ENCODE assay signal across 23 mouse cellular contexts in genomic region chr12:74849912-74850311, GRCm38 (mm10).
DNase-seq lines count a peak whose midpoint lies in the region; ATAC-seq and TF ChIP-seq lines count a peak whose summit lies in the region.
"Had no signal": no experiment of that assay in that cellular context is flagged by ENCODE, and none has a peak within 500 bp of the region (broad histone marks: within the 10 kb centered on the region; RNA-seq: fewer than 3 reads in every experiment).

No protein-coding gene starts in this region.

- no peak for ATAC-seq in forebrain, embryonic 16.5 days
- no peak for ATAC-seq in hindbrain, embryonic 13.5 days (ENCODE audit: low FRiP score)
- ATAC-seq in hindbrain, embryonic 16.5 days = no peak
- ATAC-seq in hindbrain, embryonic 14.5 days (ENCODE audit: low FRiP score) = peak; percentile 24; the same call in 1 of the 2 replicates
- ATAC-seq: intestine, postnatal 0 days had no signal

- peak overlapping the region; percentile 72; the same call in 1 of the 2 replicates for H3K27ac ChIP-seq in forebrain, embryonic 10.5 days
- no peak overlapping the region for H3K27ac ChIP-seq in forebrain, embryonic 16.5 days (ENCODE audit: low read length)
- H3K27ac ChIP-seq in hindbrain, embryonic 13.5 days = 0 out of 2 replicates have a peak overlapping the region, but pooled peaks have one; percentile 30
- no peak overlapping the region for H3K27ac ChIP-seq in hindbrain, embryonic 16.5 days (ENCODE audit: low read depth, low read length)
- no peak overlapping the region for H3K27ac ChIP-seq in hindbrain, embryonic 14.5 days
- H3K27ac ChIP-seq in olfactory bulb, adult 2 months (ENCODE audit: insufficient read depth, low read depth, low read length) = peak overlapping the region; percentile 5; the same call in 1 of the 2 replicates
- H3K27ac ChIP-seq: embryonic facial prominence, embryonic 15.5 days; heart, embryonic 10.5 days; layer of hippocampus, adult 2 months; limb, embryonic 10.5 days; liver, embryonic 15.5 days; lung, embryonic 15.5 days; neural tube, embryonic 15.5 days had no signal

- H3K36me3 ChIP-seq in forebrain, embryonic 10.5 days (replicated peaks) = no peaks in the 10 kb centered on the region
- no peaks in the 10 kb centered on the region for H3K36me3 ChIP-seq in forebrain, embryonic 16.5 days (ENCODE audit: control insufficient read depth, insufficient read depth)
- H3K36me3 ChIP-seq in hindbrain, embryonic 13.5 days = no peaks in the 10 kb centered on the region
- no peaks in the 10 kb centered on the region for H3K36me3 ChIP-seq in hindbrain, embryonic 16.5 days (ENCODE audit: control insufficient read depth, insufficient read depth, low read length)
- H3K36me3 ChIP-seq in hindbrain, embryonic 14.5 days (replicated peaks; ENCODE audit: control insufficient read depth, insufficient read depth) = no peaks in the 10 kb centered on the region
- H3K36me3 ChIP-seq: embryonic facial prominence, embryonic 15.5 days; heart, embryonic 10.5 days; limb, embryonic 10.5 days; liver, embryonic 15.5 days; lung, embryonic 15.5 days; neural tube, embryonic 15.5 days had no signal

- no peak overlapping the region for H3K4me3 ChIP-seq in forebrain, embryonic 10.5 days
- no peak overlapping the region for H3K4me3 ChIP-seq in forebrain, embryonic 16.5 days (replicated peaks; ENCODE audit: low read length)
- no peak overlapping the region for H3K4me3 ChIP-seq in hindbrain, embryonic 13.5 days
- H3K4me3 ChIP-seq in hindbrain, embryonic 16.5 days (ENCODE audit: low read length) = no peak overlapping the region
- no peak overlapping the region for H3K4me3 ChIP-seq in hindbrain, embryonic 14.5 days (replicated peaks; ENCODE audit: low read length)
- H3K4me3 ChIP-seq in olfactory bulb, adult 2 months (ENCODE audit: insufficient read depth, low read depth, low read length) = no peak overlapping the region
- H3K4me3 ChIP-seq: embryonic facial prominence, embryonic 15.5 days; heart, embryonic 10.5 days; layer of hippocampus, adult 2 months; limb, embryonic 10.5 days; liver, embryonic 15.5 days; lung, embryonic 15.5 days; neural tube, embryonic 15.5 days had no signal

- H3K4me2 ChIP-seq in forebrain, embryonic 16.5 days (ENCODE audit: low read length) = no peak overlapping the region
- no peak overlapping the region for H3K4me2 ChIP-seq in hindbrain, embryonic 13.5 days
- no peak overlapping the region for H3K4me2 ChIP-seq in hindbrain, embryonic 16.5 days (ENCODE audit: low read length)
- no peak overlapping the region for H3K4me2 ChIP-seq in hindbrain, embryonic 14.5 days (replicated peaks)
- H3K4me2 ChIP-seq: embryonic facial prominence, embryonic 15.5 days; liver, embryonic 15.5 days; lung, embryonic 15.5 days; neural tube, embryonic 15.5 days had no signal

- WGBS in forebrain, embryonic 10.5 days = 79% methylated on average over 4 of the region's 4 CpGs
- WGBS in forebrain, embryonic 16.5 days = 82% methylated on average over 4 of the region's 4 CpGs
- 78% methylated on average over 4 of the region's 4 CpGs for WGBS in hindbrain, embryonic 13.5 days
- WGBS in hindbrain, embryonic 16.5 days = 68% methylated on average over 4 of the region's 4 CpGs
- 69% methylated on average over 4 of the region's 4 CpGs for WGBS in hindbrain, embryonic 14.5 days
- WGBS in olfactory bulb, adult 2 months = 84% methylated on average over 4 of the region's 4 CpGs

- H3K4me1 ChIP-seq in forebrain, embryonic 10.5 days = peaks cover 20% of the 10 kb centered on the region
- H3K4me1 ChIP-seq in forebrain, embryonic 16.5 days (replicated peaks; ENCODE audit: control insufficient read depth, insufficient read depth, low read length) = peaks cover 8% of the 10 kb centered on the region; the same call in 1 of the 2 replicates
- peaks cover 6% of the 10 kb centered on the region; the same call in 1 of the 2 replicates for H3K4me1 ChIP-seq in hindbrain, embryonic 13.5 days (replicated peaks)
- no peaks in the 10 kb centered on the region; the same call in 1 of the 2 replicates for H3K4me1 ChIP-seq in hindbrain, embryonic 16.5 days (ENCODE audit: control insufficient read depth, insufficient read depth, low read depth, low read length)
- peaks cover 7% of the 10 kb centered on the region; the same call in 1 of the 2 replicates for H3K4me1 ChIP-seq in hindbrain, embryonic 14.5 days (replicated peaks; ENCODE audit: control insufficient read depth, insufficient read depth, low read length)
- peaks cover 3% of the 10 kb centered on the region; the same call in 1 of the 2 replicates for H3K4me1 ChIP-seq in olfactory bulb, adult 2 months (ENCODE audit: control insufficient read depth, insufficient read depth, low read length)
- H3K4me1 ChIP-seq: embryonic facial prominence, embryonic 15.5 days; heart, embryonic 10.5 days; limb, embryonic 10.5 days; liver, embryonic 15.5 days; lung, embryonic 15.5 days had no signal

- no peak for TF ChIP-seq POLR2A in olfactory bulb, adult 2 months (IDR thresholded peaks at IDR 0.05; ENCODE audit: insufficient read depth, low read depth, low read length)

- no peak overlapping the region for H3K9ac ChIP-seq in forebrain, embryonic 16.5 days (replicated peaks; ENCODE audit: low read depth, low read length)
- H3K9ac ChIP-seq in hindbrain, embryonic 13.5 days = no peak overlapping the region
- H3K9ac ChIP-seq in hindbrain, embryonic 16.5 days (ENCODE audit: low read depth, low read length) = no peak overlapping the region
- no peak overlapping the region for H3K9ac ChIP-seq in hindbrain, embryonic 14.5 days
- H3K9ac ChIP-seq: embryonic facial prominence, embryonic 15.5 days; liver, embryonic 15.5 days; lung, embryonic 15.5 days; neural tube, embryonic 15.5 days had no signal

- TF ChIP-seq CTCF in olfactory bulb, adult 2 months (IDR thresholded peaks at IDR 0.05; ENCODE audit: insufficient read depth, low read depth, low read length) = no peak

- H3K9me3 ChIP-seq in forebrain, embryonic 10.5 days = no peaks in the 10 kb centered on the region
- no peaks in the 10 kb centered on the region for H3K9me3 ChIP-seq in forebrain, embryonic 16.5 days (ENCODE audit: control insufficient read depth, low read length)
- H3K9me3 ChIP-seq in hindbrain, embryonic 13.5 days = no peaks in the 10 kb centered on the region
- H3K9me3 ChIP-seq in hindbrain, embryonic 16.5 days (ENCODE audit: control insufficient read depth, low read length) = no peaks in the 10 kb centered on the region
- H3K9me3 ChIP-seq in hindbrain, embryonic 14.5 days (ENCODE audit: control insufficient read depth, low read length) = no peaks in the 10 kb centered on the region
- H3K9me3 ChIP-seq: embryonic facial prominence, embryonic 15.5 days; heart, embryonic 10.5 days; limb, embryonic 10.5 days; liver, embryonic 15.5 days; lung, embryonic 15.5 days; neural tube, embryonic 15.5 days had no signal

- no peaks in the 10 kb centered on the region for H3K27me3 ChIP-seq in forebrain, embryonic 10.5 days (ENCODE audit: poor library complexity, severe bottlenecking)
- no peaks in the 10 kb centered on the region for H3K27me3 ChIP-seq in forebrain, embryonic 16.5 days (replicated peaks; ENCODE audit: control insufficient read depth, insufficient read depth, low read length)
- no peaks in the 10 kb centered on the region for H3K27me3 ChIP-seq in hindbrain, embryonic 13.5 days
- H3K27me3 ChIP-seq in hindbrain, embryonic 16.5 days (replicated peaks; ENCODE audit: control insufficient read depth, insufficient read depth, low read length) = no peaks in the 10 kb centered on the region
- no peaks in the 10 kb centered on the region for H3K27me3 ChIP-seq in hindbrain, embryonic 14.5 days (ENCODE audit: control insufficient read depth, insufficient read depth, low read length)
- H3K27me3 ChIP-seq: embryonic facial prominence, embryonic 15.5 days; liver, embryonic 15.5 days; lung, embryonic 15.5 days; neural tube, embryonic 15.5 days had no signal

- no peak for DNase-seq in forebrain, embryonic 10.5 days (ENCODE audit: extremely low spot score, low spot score)
- DNase-seq in hindbrain, embryonic 14.5 days (ENCODE audit: low spot score) = no peak
- no peak for DNase-seq in thymus, adult 18-20 months
- DNase-seq: adrenal gland, postnatal 14 days; cerebellum, adult 8-10 months; cerebellum, postnatal 36 days; kidney, postnatal 25 days; liver; lung, postnatal 4 days; thymus, adult 2 months; thymus, postnatal 4 days had no signal

Comparison
In these comparisons a context has a peak if more than half of its experiments do, and no peak if none do; other contexts are left out.
1. H3K27ac ChIP-seq: peak in forebrain, embryonic 10.5 days (single experiment), hindbrain, embryonic 13.5 days (single experiment) and olfactory bulb, adult 2 months (single experiment); none in forebrain, embryonic 16.5 days (single experiment), hindbrain, embryonic 16.5 days (single experiment) and hindbrain, embryonic 14.5 days (single experiment).